Mouse (Mus musculus) cerebellum, adult 8-10 months (tissue): Measurements from ENCODE around the gene Hist1h2bn.
"Not testable (repeated sequence)": the region's sequence is repeated elsewhere in the genome, so short reads cannot be mapped to it uniquely, and the experiment has no call there.

Experiments
- DNase-seq: peaks from one replicate; pipeline ENCODE4 v3.0.0; 2022

Hist1h2bn gene

DNA sequence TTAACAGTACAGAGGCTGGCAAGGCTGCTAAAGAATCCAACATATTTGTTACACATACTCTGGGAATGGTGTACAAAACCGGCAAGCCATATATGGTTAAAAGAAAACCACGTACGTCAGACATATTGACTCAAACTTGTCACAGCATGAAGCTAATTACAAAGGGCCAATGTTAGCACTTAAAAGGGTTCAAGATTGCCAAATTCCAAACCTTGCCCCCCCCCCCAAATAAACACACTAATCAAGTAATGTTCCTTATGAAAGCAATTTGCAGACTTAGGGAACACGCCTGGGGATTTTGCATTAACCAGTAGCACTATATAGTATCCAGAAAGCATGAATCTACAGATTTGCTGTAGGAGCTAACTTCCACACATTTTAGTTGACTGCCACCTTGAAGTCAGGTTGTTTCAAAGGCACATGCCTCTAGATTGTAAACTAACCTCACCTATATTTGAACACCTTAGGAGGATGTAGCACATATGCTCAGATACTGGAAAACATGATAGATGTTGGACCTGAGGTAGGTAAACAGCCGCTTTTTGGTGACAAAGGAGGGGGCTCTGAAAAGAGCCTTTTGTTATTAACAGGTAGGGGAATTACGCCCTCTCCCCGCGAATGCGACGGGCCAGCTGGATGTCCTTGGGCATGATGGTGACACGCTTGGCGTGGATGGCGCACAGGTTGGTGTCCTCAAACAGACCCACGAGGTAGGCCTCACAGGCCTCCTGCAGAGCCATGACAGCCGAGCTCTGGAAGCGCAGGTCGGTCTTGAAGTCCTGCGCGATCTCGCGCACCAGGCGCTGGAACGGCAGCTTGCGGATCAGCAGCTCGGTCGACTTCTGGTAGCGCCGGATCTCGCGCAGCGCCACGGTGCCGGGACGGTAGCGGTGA, 28.7 kb downstream of the Hist1h2bn start:
- peak; percentile 40 for DNase-seq

DNA sequence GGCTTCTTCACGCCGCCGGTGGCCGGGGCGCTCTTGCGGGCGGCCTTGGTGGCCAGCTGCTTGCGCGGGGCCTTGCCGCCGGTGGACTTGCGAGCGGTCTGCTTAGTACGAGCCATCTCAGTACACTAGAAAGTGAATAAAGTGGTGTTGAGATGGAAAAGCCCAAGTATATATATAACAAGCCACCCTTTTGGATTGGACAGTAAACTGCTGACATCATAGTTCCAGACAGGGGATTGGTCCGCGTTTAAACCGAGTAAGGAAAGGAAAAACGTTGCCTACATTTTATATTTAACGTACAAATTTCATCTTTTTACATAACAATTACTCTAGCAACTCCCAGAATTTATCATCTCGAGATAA, 29.3 kb downstream of the Hist1h2bn start, which contains the start of gene Hist1h3i:
Gene Hist1h3i, minus strand, starts transcription at position 116 of the 363 bp plus-strand sequence.
- DNase-seq = peak; percentile 65

DNA sequence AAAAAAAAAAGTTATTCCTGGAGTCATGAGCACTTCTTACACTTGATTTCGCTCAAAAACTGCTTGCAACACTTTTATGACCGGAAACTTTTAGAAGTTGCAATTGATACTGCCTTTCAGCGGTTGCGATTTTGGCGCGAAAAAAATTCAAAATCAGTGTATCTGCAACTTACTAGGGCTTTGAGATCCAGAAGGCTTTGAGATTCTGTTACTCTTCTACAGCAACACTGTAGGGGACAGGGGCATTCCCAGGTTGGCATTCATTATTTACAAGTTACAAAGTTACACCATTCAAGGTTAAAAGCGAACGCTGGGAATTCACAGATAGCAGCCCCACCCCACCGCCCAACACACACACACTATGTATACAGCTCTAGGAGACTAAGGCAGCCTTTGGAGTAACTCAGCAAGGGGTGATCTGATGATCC, 29.8 kb downstream of the Hist1h2bn start:
- DNase-seq = no peak

DNA sequence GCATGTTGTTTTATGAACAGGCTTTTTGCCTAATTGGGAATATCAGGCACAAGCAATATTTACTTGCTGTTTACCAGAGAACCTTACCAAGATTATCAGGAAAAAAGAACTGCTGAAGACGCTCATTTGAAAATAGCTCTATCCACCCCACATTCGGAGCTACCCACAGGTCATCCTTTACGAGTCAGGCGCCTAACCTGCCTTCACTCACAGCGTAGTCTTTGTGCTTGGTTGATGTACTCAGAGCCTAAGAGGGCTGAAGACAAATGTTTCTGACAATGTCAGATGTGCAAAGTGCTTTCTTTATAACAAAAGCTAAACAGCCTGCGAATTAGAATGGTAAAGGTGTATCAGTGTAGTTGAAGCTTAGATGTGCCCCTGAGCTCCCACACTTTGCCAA, 30.4 kb downstream of the Hist1h2bn start:
- no peak for DNase-seq

DNA sequence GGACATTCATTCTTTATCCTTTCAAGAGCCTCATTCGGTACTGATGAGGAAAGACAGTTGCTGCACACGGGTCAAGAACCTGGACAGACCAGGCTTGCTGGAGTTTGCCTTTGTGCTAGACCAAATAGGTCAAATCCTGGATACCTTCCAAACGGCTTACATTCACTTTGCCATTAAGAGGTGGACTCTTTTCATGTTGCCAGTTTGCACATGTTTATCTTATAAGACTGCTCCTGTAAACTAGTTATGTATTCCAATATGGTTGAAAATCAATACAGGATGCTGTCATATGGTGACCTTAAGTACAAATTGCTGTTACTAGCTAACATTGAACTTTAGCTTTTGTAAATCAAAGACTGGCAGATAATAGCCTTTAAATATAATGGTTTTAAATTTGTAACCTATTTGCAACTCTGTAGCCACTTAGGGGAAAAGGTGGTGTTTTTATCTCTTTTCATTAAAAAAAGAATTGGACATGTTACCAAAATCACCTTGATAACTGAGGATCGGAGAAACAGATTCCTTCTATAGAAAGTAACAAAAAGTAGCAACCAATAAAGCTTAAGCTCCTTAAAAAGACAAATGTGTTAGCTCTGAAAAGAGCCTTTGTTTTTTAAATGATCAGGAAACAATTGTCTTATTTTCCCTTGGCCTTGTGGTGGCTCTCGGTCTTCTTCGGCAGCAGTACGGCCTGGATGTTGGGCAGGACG, 32.4 kb downstream of the Hist1h2bn start:
- DNase-seq = no peak

DNA sequence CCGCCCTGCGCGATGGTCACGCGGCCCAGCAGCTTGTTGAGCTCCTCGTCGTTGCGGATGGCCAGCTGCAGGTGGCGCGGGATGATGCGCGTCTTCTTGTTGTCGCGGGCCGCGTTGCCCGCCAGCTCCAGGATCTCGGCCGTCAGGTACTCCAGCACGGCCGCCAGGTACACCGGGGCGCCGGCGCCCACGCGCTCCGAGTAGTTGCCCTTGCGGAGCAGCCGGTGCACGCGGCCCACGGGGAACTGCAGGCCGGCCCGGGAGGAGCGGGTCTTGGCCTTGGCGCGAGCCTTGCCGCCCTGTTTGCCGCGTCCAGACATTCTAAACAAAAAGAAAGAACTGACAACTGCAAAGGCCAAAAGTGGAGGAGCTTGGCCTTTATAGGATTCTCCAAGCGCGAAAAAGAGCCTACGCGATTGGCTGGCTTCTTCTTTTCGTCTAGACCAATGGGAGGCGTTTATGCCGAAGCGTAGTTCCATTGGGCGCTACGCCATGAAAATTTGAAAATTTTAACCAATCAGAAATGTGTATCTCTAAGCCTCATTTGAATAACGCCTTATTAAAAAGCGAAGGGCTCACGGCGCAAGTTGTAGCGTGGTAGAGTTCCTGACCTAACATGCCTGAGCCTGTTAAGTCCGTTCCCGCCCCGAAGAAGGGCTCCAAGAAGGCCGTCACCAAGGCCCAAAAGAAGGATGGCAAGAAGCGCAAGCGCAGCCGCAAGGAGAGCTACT, 33.1 kb downstream of the Hist1h2bn start, which contains the start of the genes Hist1h2an and Hist1h2bp:
Gene Hist1h2an, minus strand, starts transcription at position 320 of the 731 bp plus-strand sequence.
Gene Hist1h2bp, plus strand, starts transcription at position 563 of the 731 bp plus-strand sequence.
- DNase-seq = peak; percentile 93

DNA sequence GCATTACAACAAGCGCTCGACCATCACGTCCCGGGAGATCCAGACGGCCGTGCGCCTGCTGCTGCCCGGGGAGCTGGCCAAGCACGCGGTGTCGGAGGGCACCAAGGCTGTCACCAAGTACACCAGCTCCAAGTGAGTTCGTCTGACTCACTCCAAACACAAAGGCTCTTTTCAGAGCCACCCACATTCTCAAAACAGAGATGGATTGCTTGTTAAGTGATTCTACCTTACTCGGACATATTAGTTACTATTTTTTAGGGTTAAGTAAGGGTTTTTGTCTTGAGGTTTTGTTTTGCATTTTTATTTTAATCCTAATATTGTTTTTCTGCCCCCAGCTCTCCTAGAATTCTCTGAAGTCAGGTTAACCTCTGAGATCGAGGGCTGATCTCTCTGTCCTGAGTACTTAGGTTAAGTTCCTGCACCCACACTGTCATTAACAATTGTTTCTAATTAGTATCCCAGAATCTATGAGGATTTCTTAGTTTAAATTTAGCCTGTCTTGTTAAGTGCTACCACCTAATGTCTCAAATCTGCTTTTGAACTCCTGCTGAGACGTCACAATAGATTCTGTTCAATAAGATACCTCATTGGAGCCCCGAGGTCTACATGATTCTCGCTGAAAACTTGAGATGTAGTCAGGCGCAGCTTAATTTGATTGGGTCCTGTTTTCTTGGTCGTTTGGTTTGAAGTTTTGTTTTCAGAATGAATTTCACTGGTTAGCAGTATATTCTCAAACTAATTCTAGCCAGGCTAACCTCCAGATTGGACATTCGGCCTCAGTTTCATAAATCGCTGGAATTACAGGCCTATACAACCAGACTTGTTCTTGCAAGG, 34.1 kb downstream of the Hist1h2bn start:
- no peak for DNase-seq

DNA sequence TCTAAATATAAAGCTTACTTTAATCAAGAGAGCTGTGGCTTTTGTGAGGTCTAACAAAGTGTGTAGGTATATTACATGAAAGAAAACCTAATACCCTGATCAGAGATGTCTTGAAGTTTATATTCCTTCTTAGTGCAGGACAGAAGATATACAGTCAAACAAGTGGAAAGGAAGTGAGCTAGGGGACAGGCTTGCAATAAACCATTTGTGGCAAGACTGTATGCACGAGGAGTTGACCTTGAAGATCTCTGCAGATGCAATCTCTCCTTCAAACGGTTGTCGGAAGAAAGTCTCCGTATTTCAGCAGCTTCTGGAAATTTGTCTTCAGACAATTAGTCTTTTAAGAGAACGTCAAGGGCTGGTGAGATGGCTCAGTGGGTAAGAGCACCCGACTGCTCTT, 36.0 kb downstream of the Hist1h2bn start:
- DNase-seq = no peak

DNA sequence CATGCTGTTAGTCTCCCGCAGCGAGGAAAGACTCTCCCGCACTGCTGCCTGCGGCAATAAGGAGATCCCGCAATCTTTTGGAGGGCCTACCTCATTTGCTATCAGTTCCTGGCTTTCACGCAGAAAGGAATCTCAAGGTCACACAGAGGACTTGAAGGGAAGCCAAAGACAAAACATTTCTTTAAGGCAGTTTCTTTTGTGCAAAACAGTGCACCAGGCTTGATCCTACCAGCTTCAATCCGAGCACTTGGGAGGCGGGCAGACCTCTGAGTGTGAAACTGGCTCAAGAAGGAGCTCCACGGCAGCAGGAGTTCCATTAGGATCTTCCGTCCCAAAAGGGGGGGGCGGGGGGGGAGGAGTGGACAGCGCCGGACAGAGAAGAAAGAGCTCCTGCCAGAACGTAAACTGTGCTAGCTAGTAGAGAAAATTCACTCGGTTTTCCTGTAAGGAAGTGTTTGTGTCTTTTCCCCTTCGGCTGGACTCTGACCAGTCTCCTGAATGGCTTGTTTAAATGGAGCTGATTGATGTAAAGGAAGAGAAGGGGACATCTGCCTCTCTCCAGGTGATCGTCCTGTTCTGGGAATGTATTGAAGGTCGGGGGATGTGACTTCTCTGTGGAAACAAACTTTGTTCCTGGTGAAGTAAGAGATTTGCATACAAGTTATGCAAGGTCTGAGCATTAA, 36.8 kb downstream of the Hist1h2bn start:
- DNase-seq = no peak

DNA sequence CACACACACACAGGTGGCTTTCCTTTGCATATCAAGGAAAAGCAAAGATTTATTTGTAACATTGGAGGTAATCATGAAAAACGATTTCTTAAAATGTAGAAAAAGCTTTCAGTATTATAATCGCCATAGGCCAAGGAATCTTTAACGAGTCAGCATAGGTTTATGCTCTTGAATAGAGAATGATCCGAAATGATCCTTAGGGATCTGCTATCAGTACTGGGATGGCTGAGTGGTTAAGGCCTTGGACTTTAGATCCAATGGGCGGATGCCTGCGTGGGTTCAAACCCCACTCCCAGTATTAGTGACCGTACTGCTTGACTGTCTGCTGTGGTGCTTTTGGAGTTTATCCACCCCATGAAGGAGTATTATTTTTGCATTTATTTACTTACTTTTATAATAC, 41.7 kb downstream of the Hist1h2bn start:
- DNase-seq = no peak

DNA sequence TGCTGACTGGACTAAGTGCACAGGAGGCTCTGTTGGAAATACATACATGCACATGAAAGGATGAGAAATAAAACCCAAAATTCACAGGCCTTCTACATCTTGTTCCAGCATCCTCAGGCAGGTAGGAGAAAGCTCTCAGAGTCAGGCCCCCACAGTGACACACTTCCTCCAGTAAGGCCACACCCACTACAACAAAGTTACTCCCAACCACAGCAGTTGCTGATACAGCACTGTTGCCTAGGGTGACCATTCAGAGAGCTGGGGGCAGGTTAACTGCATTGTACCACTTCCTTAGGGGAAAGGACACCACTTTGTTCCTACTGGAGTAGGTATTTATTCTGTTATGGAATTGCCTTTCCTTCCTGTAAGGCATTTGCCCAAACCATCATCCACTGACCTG, 43.2 kb downstream of the Hist1h2bn start:
- DNase-seq = not testable (repeated sequence)

DNA sequence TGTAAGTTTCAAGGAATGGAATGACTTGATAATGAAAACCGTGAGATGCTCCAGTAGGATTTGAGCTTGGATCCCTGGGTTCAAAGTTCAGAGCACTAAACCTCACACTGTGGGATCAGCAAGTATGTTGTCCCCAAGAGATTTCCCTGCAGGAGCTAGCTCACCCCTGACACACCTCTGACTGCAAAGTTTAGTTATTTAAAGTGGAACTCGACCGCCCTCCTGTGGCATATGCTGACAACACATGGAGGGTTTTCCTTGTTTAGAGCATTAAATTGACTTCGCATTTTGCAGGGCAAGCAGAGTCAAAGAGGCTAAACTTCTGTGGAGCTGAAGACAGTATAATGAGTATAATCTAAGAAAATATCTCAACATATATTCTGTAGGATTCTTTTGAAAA, 49.1 kb downstream of the Hist1h2bn start:
- not testable (repeated sequence) for DNase-seq
